Mouse (Mus musculus): ENCODE measurements around the gene Fem1a.
"Not testable (repeated sequence)": the region's sequence is repeated elsewhere in the genome, so short reads cannot be mapped to it uniquely, and the experiment has no call there.

Gene Fem1a

DNA sequence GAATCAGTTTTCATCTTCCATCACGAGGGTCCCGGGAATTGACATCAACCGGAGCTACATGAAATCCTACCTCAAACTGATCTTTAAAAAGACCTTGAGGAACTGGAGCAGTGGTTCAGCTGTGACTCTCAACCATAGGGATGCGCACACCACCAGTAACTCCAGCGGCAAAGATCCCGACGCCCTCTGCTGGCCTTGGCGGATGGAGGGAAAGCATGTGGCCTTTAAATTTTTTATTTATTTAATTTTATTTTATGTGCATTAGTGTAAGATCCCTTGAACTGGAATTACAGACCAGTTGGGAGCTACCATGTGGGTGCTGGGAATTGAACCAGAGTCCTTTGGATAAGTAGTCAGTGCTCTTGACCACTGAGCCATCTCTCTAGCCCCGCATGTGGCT, 1.2 kb upstream of the Fem1a start:
- peak in 1 of 2 experiments; percentile 70 for DNase-seq (ENCODE audit: low spot score in 2 of 2)

GRCm38 (mm10) chr17:56255863-56256238, 759 bp upstream of the Fem1a start:
- DNase-seq (ENCODE audit: low spot score in 2 of 2): peak; percentile 98 to 99

DNA sequence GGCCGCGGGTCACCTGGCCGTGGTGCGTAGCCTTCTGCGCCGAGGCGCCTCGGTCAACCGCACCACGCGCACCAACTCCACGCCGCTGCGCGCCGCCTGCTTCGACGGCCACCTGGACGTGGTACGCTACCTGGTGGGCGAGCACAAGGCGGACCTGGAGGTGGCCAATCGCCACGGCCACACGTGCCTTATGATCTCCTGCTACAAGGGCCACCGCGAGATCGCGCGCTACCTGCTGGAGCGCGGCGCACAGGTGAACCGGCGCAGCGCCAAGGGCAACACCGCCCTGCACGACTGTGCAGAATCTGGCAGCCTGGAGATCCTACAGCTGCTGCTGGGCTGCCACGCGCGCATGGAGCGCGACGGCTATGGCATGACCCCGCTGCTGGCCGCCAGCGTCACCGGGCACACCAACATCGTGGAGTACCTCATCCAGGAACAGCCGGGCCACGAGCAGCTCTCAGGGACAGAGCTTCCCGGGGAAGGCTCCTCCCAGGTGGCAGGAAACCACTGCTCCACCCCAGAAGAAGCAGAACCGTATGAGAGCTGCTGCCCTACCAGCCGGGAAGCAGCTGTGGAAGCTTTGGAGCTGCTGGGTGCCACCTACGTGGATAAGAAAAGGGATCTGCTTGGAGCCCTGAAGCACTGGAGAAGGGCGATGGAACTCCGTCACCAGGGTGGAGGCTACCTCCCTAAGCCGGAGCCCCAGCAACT, 728 bp downstream of the Fem1a start:
- DNase-seq (ENCODE audit: low spot score in 2 of 2): peak in 1 of 2 experiments; percentile 30

DNA sequence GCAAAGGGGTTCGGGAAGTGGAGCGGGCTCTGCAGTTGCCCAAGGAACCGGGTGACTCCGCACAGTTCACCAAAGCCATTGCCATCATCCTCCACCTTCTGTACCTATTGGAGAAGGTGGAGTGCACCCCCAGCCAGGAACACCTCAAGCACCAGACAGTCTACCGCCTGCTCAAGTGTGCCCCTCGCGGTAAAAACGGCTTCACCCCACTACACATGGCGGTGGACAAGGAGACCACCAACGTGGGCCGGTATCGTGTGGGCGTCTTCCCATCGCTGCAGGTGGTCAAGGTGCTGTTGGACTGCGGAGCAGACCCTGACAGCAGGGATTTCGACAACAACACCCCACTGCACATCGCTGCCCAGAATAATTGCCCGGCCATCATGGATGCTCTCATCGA, 1.7 kb downstream of the Fem1a start:
- not testable (repeated sequence) for DNase-seq (ENCODE audit: low spot score in 2 of 2)

DNA sequence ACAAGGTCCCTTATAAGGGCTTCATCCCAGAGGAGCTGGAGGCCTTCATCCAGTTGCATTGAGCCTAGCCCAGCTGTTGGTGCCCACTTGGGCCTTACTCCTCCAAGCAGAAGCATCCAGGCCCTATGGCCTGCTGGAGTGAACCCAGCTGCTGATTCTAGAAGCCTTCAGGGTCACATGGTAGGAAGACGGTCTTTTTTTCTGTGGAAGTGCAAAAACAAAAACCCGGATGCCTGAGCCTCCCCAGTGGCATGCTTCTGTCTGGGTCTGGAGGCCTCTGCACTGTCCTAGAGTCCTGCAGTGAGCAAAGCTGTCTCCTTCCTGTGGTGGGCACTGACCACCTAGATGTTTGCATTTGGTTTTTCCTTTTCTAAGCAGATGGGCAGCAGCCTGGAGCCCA, 2.2 kb downstream of the Fem1a start:
- not testable (repeated sequence) for DNase-seq (ENCODE audit: low spot score in 2 of 2)

DNA sequence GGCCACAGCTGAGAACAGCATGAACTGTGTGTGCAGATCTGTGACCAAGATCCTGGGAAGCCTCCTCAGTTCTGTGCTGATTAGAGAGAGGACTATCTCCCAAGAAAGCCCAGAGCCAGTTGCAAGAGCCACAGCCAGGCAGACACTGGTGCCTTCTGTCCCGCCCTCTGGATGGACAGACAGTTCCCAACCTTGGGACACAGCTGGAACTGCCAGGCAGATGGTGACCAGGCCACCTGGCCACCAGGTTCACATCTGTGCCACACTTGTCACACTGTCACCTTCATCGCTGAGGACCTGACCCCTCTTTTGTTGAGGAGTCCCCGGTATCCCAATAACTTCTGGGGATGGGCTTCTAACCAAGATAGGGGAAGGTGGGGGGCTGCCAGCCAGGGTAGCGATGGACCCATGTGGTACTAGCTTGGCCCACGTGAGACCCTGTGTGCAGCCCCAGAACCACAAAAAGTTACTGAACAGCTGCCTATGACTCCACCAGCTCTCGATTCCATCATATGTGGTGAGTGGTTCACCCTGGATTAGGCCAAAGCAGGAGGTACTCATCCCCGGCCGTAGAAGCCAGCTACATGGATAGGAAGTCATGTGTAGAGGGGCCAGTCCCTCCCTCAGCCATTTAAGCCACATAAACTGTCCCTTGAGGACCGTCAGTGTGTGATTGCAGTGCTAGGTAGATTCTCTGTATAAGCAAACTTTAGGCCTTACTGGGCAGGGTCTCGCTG, 2.9 kb downstream of the Fem1a start:
- no peak for DNase-seq (ENCODE audit: low spot score in 2 of 2)

DNA sequence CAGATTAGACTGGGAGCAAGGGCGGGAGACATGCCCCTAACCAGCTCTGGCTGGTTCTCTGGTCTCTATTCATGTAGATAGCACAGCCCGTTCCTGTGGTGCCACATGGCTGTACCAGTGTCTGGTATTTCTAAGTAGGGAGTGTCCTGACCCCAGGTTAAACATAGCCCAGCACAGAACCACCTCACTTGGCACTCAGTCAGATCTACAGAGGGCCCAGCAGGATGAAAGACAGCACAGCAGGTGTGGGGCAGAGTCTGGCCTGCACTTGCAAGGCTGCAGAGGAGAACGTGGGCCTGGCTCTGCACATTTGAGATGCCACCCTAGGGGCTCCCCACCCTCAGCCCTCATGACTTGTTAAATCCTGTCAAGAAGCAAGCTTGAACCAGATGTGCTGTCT, 4.6 kb downstream of the Fem1a start:
- no peak for DNase-seq (ENCODE audit: low spot score in 2 of 2)

DNA sequence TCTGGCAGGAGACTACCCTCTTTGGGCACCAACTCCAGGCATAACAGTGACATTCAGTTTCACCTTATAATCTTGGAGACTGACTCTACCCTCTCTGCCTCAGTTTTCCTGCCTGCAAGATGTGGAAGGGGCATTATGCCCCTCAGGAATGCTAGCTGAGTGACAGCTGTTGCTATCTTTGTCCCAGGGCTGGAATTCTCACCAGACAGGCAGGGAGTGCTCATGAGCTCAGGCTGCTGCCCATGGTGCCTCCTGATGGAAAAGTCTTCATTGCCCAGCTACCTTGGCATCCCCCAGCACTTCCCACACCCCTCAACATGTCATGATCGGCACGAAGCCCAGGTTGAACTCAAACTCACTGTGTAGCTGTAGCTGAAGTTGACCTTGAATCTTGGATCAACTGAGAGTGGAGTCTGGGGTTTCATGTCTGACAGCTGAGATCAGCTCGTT, 6.1 kb downstream of the Fem1a start:
- DNase-seq (ENCODE audit: low spot score in 2 of 2): no peak

- peak in 1 of 2 experiments; percentile 78 for DNase-seq (ENCODE audit: low spot score in 2 of 2)
These were observed 7.4 kb downstream of the Fem1a start for GRCm38 (mm10) chr17:56264020-56264419.

GRCm38 (mm10) chr17:56265011-56265410, 8.4 kb downstream of the Fem1a start:
- no peak for DNase-seq (ENCODE audit: low spot score in 2 of 2)

- DNase-seq (ENCODE audit: low spot score in 2 of 2): no peak
These were observed 9.3 kb downstream of the Fem1a start for GRCm38 (mm10) chr17:56265869-56266268.

GRCm38 (mm10) chr17:56266271-56266670, 9.7 kb downstream of the Fem1a start:
- DNase-seq (ENCODE audit: low spot score in 2 of 2): no peak

- DNase-seq (ENCODE audit: low spot score in 2 of 2): peak in 1 of 2 experiments; percentile 48
These were observed 12.6 kb downstream of the Fem1a start for GRCm38 (mm10) chr17:56269153-56269630.

GRCm38 (mm10) chr17:56269741-56270140, 13.1 kb downstream of the Fem1a start:
- DNase-seq (ENCODE audit: low spot score in 2 of 2): no peak

DNA sequence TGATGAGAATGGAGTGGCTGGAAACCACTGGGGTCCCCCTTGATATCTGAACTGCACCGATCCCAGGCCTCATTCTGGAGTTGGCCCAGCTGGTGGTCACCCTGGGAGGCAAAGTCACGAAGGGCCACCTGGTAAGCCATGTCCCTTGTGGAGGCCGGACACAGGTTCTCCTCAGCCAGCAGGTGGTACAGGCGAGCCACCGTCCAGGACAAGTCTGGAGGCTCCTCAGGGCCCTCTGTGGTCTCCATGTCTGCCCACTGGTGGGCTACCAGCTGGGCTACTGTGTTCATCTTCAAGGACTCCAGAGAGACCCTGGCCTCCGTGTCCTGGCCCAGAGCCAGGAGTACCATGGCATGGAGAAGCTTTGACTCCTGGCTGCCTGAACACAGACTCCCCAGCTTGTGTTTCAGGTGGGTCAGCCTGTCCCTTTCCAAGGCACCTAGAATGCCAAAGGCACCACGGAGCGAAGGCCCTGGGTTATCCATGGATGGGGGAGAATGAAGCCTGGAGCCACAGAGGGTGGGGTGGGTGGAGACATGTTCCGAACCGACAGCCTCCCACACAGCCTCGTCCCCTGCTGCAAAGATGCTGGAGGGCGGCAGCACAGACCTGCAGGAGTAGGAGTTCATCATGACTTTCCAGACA, 15.1 kb downstream of the Fem1a start:
- no peak for DNase-seq (ENCODE audit: low spot score in 2 of 2)

GRCm38 (mm10) chr17:56272644-56273043, 16.0 kb downstream of the Fem1a start:
- DNase-seq (ENCODE audit: low spot score in 2 of 2): no peak

GRCm38 (mm10) chr17:56273482-56273881, 16.9 kb downstream of the Fem1a start:
- DNase-seq (ENCODE audit: low spot score in 2 of 2): no peak

GRCm38 (mm10) chr17:56273986-56274385, 17.4 kb downstream of the Fem1a start:
- no peak for DNase-seq (ENCODE audit: low spot score in 2 of 2)

DNA sequence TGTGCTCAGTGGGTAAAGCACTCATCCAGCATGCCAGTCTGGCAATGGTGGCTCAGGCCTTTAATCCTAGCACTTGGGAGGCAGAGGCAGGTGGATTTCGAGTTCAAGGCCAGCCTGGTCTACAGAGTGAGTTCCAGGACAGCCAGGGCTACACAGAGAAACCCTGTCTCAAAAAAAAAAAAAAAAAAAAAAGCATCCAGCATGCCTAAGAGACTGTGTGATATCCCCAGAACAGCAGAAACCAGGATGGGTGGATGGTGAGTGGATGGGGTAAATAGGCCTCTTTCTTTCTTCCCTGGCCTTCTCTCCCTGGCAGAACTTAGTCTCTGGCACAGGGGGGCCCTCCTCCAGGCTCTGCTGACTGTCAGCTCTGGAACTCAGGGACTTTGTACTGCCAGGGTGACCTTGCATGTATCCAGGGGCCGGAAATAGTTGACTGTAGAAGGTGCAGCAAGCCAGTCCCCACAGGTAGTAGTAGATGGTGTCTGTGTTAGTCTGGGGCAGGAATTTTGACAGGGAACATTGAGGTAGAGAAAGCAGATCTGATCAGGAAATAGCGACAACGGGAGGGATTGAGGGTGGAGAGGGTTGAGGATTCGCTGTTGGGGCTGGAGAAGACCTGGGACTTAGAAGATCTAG, 19.4 kb downstream of the Fem1a start:
- DNase-seq (ENCODE audit: low spot score in 2 of 2): no peak

DNA sequence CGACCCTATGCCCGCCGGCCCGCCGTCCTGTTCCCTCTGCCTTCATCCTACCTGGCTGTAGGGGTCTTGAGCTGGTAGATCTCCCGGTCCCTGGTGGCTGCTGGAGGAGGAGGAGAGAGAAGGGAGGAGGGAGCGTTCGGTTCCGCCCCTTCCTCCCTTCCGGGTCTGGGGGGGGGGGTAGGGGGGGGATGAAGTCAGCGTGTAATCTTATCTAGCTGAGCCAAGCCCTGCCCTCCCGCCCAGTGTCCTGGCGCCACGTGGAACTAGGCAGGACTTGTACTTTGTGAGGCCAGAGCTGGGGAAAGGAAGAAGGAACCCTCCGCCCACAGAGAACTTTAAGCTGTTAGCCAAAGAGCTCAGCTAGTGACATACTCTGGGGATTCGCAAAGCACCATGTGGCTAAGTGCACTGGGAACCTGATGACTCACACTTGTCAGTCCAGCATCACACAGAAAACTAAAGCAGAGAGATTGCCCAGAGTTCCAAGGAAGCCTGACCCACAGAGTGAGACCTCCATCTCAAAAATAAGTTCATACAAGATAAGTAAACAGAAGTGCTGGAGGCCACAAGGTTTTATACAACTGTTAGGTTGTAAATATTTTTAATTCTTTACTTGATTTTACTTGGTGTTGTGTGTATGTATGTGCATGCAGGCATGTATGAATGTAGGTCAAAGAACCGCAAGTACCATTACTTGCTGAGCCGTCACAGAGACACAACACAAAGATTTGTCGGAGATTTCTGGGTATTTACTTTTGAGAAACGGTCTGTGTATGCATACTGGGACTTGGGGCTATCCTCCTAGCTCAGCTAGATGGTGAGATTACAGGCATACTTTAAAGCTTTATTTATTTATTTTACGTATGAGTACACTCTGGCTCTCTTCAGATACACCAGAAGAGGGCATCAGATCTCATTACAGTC, 20.3 kb downstream of the Fem1a start, which contains the start of gene Ticam1:
Gene Ticam1 (minus strand): TSS at position 144 of the 924 bp plus-strand sequence.
- DNase-seq (ENCODE audit: low spot score in 2 of 2): peak in 1 of 2 experiments; percentile 51

- DNase-seq (ENCODE audit: low spot score in 2 of 2): no peak
These were observed 20.9 kb downstream of the Fem1a start for GRCm38 (mm10) chr17:56277567-56277893.
